ENCODE assay signal across 8 mouse cellular contexts in genomic region chr8:126662797-126663784, GRCm38 (mm10).
DNase-seq lines count a peak whose midpoint lies in the region; TF ChIP-seq lines count a peak whose summit lies in the region.

No protein-coding gene starts in this region.

- H3K36me3 ChIP-seq in kidney, adult 2 months (ENCODE audit: control insufficient read depth, insufficient read depth, low read length) = no peaks in the 10 kb centered on the region

- no peaks in the 10 kb centered on the region for H3K27me3 ChIP-seq in kidney, adult 2 months (replicated peaks; ENCODE audit: control insufficient read depth, insufficient read depth, low read length)

- intact Hi-C loops in gastrocnemius, adult 2 months (cut with DNase I) = loop anchor here (5.0 kb wide), 1 partner anchor 46 kb away; no protein-coding TSS in a partner anchor

- peaks cover 63% of the 10 kb centered on the region for H3K4me1 ChIP-seq in kidney, adult 2 months (ENCODE audit: control insufficient read depth, insufficient read depth, low read length)

- DNase-seq in gastrocnemius, adult 2 months = peak; percentile 46
- no peak for DNase-seq in gastrocnemius, postnatal 25 days
- peak; percentile 59 for DNase-seq in Muller cell, postnatal 12 days (ENCODE audit: inconsistent ontology term)
- peak; percentile 49 for DNase-seq in heart, adult 8-10 months (ENCODE audit: low spot score)
- peak; percentile 90 for DNase-seq in kidney, adult 2 months
- peak; percentile 45 to 67 for DNase-seq in lung, postnatal 4 days
- peak; percentile 93 for DNase-seq in thymus, postnatal 0 days (ENCODE audit: low spot score)
- no peak for DNase-seq in ovary, adult 18-20 months (ENCODE audit: low spot score)

- TF ChIP-seq POLR2A in kidney, adult 2 months (IDR thresholded peaks at IDR 0.05; ENCODE audit: low read depth, low read length) = no peak

- no peak for TF ChIP-seq CTCF in gastrocnemius, adult 2 months (IDR thresholded peaks at IDR 0.05)
- TF ChIP-seq CTCF in kidney, adult 2 months (conservative IDR thresholded peaks at IDR 0.05; ENCODE audit: insufficient read depth, insufficient read length, low read depth, low read length) = no peak

- H3K4me3 ChIP-seq in gastrocnemius, adult 2 months = no peak overlapping the region
- no peak overlapping the region for H3K4me3 ChIP-seq in kidney, adult 2 months (ENCODE audit: insufficient read depth, low read depth, low read length)

- peak overlapping the region; percentile 97 for H3K27ac ChIP-seq in gastrocnemius, adult 2 months
- peak overlapping the region; percentile 72 for H3K27ac ChIP-seq in kidney, adult 2 months (ENCODE audit: insufficient read depth, low read depth, low read length)

- 19% methylated on average over 14 of the region's 14 CpGs for WGBS in kidney, adult 2 months

Comparison
In these comparisons a context has a peak if more than half of its experiments do, and no peak if none do; other contexts are left out.
1. DNase-seq: peak in gastrocnemius, adult 2 months (single experiment), Muller cell, postnatal 12 days (single experiment), heart, adult 8-10 months (single experiment), kidney, adult 2 months (single experiment), lung, postnatal 4 days (2 of 2) and thymus, postnatal 0 days (single experiment); none in gastrocnemius, postnatal 25 days (single experiment) and ovary, adult 18-20 months (single experiment).